Mouse (Mus musculus): ENCODE measurements around the gene Dzip3. TPM values are rescaled to one million over a fixed set of nuclear protein-coding genes. Genes with fewer than 3 reads are reported as not detected.

Gene Dzip3
- 22.4 and 28.1 TPM in 2 replicates for total RNA-seq (2012; rRNA removed)
- 10 to 100 TPM in 1 of 2 experiments, not detected in 1; 22.8 TPM for polyA plus RNA-seq (2012; ENCODE audit: insufficient read depth in 1 of 2, insufficient read length in 2 of 2, low read depth in 1 of 2, low replicate concordance in 2 of 2, missing spikeins in 1 of 2)

DNA sequence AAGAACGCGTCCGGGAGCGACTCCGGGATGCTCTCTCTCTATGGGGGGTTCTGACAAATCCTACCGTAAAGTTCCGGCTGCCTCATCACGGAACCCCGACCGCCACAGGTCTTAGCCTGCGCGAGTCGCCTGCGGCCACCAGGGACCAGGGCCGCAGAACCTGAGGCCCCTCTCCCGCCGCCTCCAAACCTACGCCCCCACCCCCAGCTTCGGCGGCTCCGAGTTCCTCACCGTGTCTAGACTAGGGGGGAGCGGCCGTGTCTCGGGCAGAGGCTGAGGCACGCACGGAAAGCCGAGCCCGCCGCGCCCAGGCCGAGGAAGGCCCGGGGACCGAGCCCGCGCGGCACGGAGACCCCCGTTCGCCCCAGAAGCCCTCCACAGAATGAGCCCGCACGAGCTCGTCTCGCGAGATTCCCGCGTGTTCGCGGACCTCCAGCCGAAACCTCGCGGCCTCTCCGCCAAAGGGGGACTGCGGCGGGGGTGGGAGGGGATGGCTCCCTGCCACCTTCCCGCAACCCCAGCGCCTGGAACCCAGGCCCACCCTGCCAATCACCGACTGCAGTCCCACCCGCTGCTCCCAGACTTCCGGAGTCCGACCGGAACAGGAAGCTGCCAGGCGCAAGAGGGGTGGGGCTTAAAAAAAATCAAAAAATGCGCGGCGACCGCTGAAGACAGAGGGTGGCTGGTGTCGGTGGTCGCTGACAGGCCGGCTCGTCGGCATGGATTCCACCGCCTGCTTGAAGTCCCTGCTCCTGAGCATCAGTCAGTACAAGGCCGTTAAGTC is at the start of gene Dzip3, which contains the start of gene Cip2a:
TSS of gene Dzip3 (minus strand) at position 607 of the 784 bp plus-strand sequence.
TSS of gene Cip2a (plus strand) at position 627 of the 784 bp plus-strand sequence.
- no peaks in the 10 kb centered on the region for H3K27me3 ChIP-seq (ENCODE audit: control insufficient read depth in 1 of 2, insufficient read depth in 2 of 2, low read length in 2 of 2)
- H3K4me1 ChIP-seq (ENCODE audit: control insufficient read depth in 1 of 2, insufficient read depth in 2 of 2, low read length in 2 of 2), result peaks cover 5 to 11% of the 10 kb centered on the region in 2 experiments
- H3K79me2 ChIP-seq (ENCODE audit: control insufficient read depth, insufficient read depth, low read length, poor library complexity), result peaks cover 36% of the 10 kb centered on the region
- no peaks in the 10 kb centered on the region for H3K9me3 ChIP-seq (replicated peaks; ENCODE audit: insufficient read depth, low read length)
- H3K27ac ChIP-seq (ENCODE audit: control insufficient read depth, low read depth, low read length), result peak within 1 kb of the TSS; percentile 66
- peak within 1 kb of the TSS; percentile 85 to 92 for H3K4me3 ChIP-seq (ENCODE audit: control insufficient read depth in 1 of 2, insufficient read depth in 1 of 2, low read depth in 2 of 2, low read length in 2 of 2)
- TF ChIP-seq POLR2AphosphoS2 (IDR thresholded peaks at IDR 0.05; ENCODE audit: low read length) (peak; percentile 72; the same call in 1 of the 2 replicates), POLR2A (IDR thresholded peaks at IDR 0.05; ENCODE audit: control insufficient read depth in 1 of 2, insufficient read depth in 1 of 2, low read depth in 1 of 2, low read length in 2 of 2, poor library complexity in 1 of 2) (peak; percentile 68 to 84; a peak in 3 of 4 replicates), ZMIZ1 (IDR thresholded peaks at IDR 0.05; ENCODE audit: low read depth, low read length) (peak; percentile 85; the same call in 1 of the 2 replicates), MAZ (IDR thresholded peaks at IDR 0.05; ENCODE audit: low read depth, low read length) (peak; percentile 27; the same call in 1 of the 2 replicates), ETS1 (IDR thresholded peaks at IDR 0.05; ENCODE audit: low read depth, low read length) (0 out of 2 replicates have a peak, but pooled peaks have one; percentile 17), CHD1 (IDR thresholded peaks at IDR 0.05; ENCODE audit: low read depth, low read length) (no peak), JUND (IDR thresholded peaks at IDR 0.05; ENCODE audit: low read depth, low read length) (no peak), HCFC1 (IDR thresholded peaks at IDR 0.05; ENCODE audit: low read depth, low read length) (peak; percentile 83), TCF12 (IDR thresholded peaks at IDR 0.05; ENCODE audit: low read depth, low read length) (0 out of 2 replicates have a peak, but pooled peaks have one; percentile 40), NRF1 (IDR thresholded peaks at IDR 0.05; ENCODE audit: insufficient read depth, low read depth, low read length, poor library complexity, severe bottlenecking) (no peak), MXI1 (IDR thresholded peaks at IDR 0.05; ENCODE audit: low read depth, low read length) (0 out of 2 replicates have a peak, but pooled peaks have one; percentile 34), SMC3 (IDR thresholded peaks at IDR 0.05; ENCODE audit: low read depth, low read length) (no peak), USF1 (IDR thresholded peaks at IDR 0.05; ENCODE audit: low read depth, low read length) (no peak), ZNF384 (IDR thresholded peaks at IDR 0.05; ENCODE audit: low read depth, low read length) (peak; percentile 77; the same call in 1 of the 2 replicates), NELFE (IDR thresholded peaks at IDR 0.05; ENCODE audit: low read depth, low read length) (peak; percentile 87), SIN3A (IDR thresholded peaks at IDR 0.05; ENCODE audit: low read length) (peak; percentile 66), MEF2A (IDR thresholded peaks at IDR 0.05; ENCODE audit: extremely low read depth, insufficient replicate concordance, low read depth, low read length, poor library complexity, severe bottlenecking) (no peak), TBP (IDR thresholded peaks at IDR 0.05; ENCODE audit: low read depth, low read length) (peak; percentile 63), CHD2 (IDR thresholded peaks at IDR 0.05; ENCODE audit: low read length) (peak; percentile 93), ELF1 (IDR thresholded peaks at IDR 0.05; ENCODE audit: low read depth, low read length) (peak; percentile 95), MYC (IDR thresholded peaks at IDR 0.05; ENCODE audit: low read depth, low read length) (peak; percentile 30; the same call in 1 of the 2 replicates)
- H3K36me3 ChIP-seq (ENCODE audit: control insufficient read depth in 1 of 2, insufficient read depth in 2 of 2, low read length in 2 of 2), result peaks cover 11 to 14% of the 10 kb centered on the region in 2 experiments; a peak in 3 of 4 replicates
- peak within 1 kb of the TSS; percentile 93 for H3K9ac ChIP-seq (ENCODE audit: control insufficient read depth, low read depth, low read length, poor library complexity, severe bottlenecking)
- peak; percentile 96 for DNase-seq (ENCODE audit: low read depth, low spot score)
